Mouse (Mus musculus) lung, postnatal 0 days (tissue): ENCODE measurements around the gene Tead1. TPM values are rescaled to one million over a fixed set of nuclear protein-coding genes. Genes with fewer than 3 reads are reported as not detected.

Source experiments
- ATAC-seq: fragments of 200-750 bp; cut with Nextera tagmentation; 2 replicates; pipeline ENCODE4 v1.8.0; 2017; ENCODE audit warnings: moderate library complexity
- DNase-seq: peaks from one replicate; pipeline ENCODE4 v3.0.0-alpha.2; 2016; ENCODE audit warnings: low spot score
- H3K27ac ChIP-seq: fragments of 300-500 bp; sonication (generic); 2 replicates; pipeline ENCODE4 v1.5.1; 2014; ENCODE audit warnings: antibody characterized with exemption, mild to moderate bottlenecking, low read length, mixed read lengths
- H3K27me3 ChIP-seq: fragments of 300-500 bp; sonication (generic); replicated peaks from 2 replicates; pipeline ENCODE4 v1.6.1; 2014; ENCODE audit warnings: low read length, mixed read lengths; ENCODE audit not compliant: insufficient read depth
- H3K36me3 ChIP-seq: fragments of 300-500 bp; sonication (generic); 2 replicates; pipeline ENCODE4 v1.6.1; 2014; ENCODE audit warnings: low read length, mixed read lengths; ENCODE audit not compliant: insufficient read depth
- H3K4me1 ChIP-seq: fragments of 300-500 bp; sonication (generic); 2 replicates; pipeline ENCODE4 v1.6.1; 2014; ENCODE audit warnings: antibody characterized with exemption, low read depth, low read length, mixed read lengths; ENCODE audit not compliant: insufficient read depth
- H3K4me2 ChIP-seq: fragments of 300-500 bp; sonication (generic); replicated peaks from 2 replicates; pipeline ENCODE4 v1.6.1; 2014; ENCODE audit warnings: low read depth, mild to moderate bottlenecking, low read length, moderate library complexity, mixed read lengths
- H3K4me3 ChIP-seq: fragments of 300-500 bp; sonication (generic); 2 replicates; pipeline ENCODE4 v1.5.1; 2014; ENCODE audit warnings: low read depth, low read length
- H3K9ac ChIP-seq: fragments of 300-500 bp; sonication (generic); replicated peaks from 2 replicates; pipeline ENCODE4 v1.6.1; 2014; ENCODE audit warnings: low read depth, mild to moderate bottlenecking
- H3K9me3 ChIP-seq: fragments of 300-500 bp; sonication (generic); 2 replicates; pipeline ENCODE4 v1.6.1; 2016; ENCODE audit warnings: low read length, mixed read lengths
- CTCF ChIP-seq: IDR thresholded peaks from 2 replicates; pipeline ENCODE4 v1.5.1; 2016; ENCODE audit warnings: antibody characterized with exemption, mild to moderate bottlenecking
- EP300 ChIP-seq: IDR thresholded peaks from 2 replicates; pipeline ENCODE4 v1.6.1; 2016; ENCODE audit warnings: antibody characterized with exemption, mild to moderate bottlenecking, control low read depth
- WGBS: fragments of 180-500 bp; shearing (Covaris S2); extraction: QIAGEN DNeasy Blood & Tissue Kit; methylation state at CpG from one replicate; pipeline ENCODE4 v1.1.7; 2014; 5-methylcytosine and 5-hydroxymethylcytosine counted together
- polyA plus RNA-seq: library from polyadenylated mRNA; unstranded; fragments of >200 nt; fragmentation: Nextera tagmentation; extraction: Ambion mirVana; gene quantifications from 2 replicates; pipeline ENCODE4 v1.2.1, GENCODE M21; 2015

Gene Tead1
- polyA plus RNA-seq, 1 experiment from 2014 or later, result 23.0 TPM

DNA sequence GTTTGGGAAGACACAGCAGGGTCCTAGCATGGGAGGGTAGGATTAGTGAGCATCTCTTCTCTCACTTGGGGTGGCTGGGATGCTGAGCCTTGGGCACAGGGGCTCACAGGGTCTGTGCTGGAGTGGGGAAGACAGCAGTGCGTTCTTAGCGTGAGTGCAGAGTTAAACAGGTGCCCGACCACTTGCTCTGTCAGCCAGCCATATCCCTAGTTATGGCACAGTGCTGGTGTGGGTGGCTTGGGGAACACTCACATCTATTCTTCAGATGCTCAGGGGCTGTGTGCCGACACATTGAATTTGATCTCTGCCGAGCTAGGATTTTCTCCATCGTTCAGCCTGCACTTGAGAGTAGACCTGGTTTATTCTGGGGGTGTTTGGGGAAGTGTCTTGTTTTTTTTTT is 92.3 kb downstream of the Tead1 start:
- ATAC-seq (no peak), DNase-seq (no peak)
- no peak overlapping the region for H3K9ac ChIP-seq
- WGBS, result 72% methylated on average over 6 of the region's 6 CpGs
- no peaks in the 10 kb centered on the region for H3K36me3 ChIP-seq
- no peak for TF ChIP-seq EP300
- no peak for TF ChIP-seq CTCF
- H3K4me2 ChIP-seq, result no peak overlapping the region
- no peaks in the 10 kb centered on the region for H3K9me3 ChIP-seq
- H3K27ac ChIP-seq, result no peak overlapping the region
- peaks cover 12% of the 10 kb centered on the region; the same call in 1 of the 2 replicates for H3K4me1 ChIP-seq
- no peaks in the 10 kb centered on the region for H3K27me3 ChIP-seq
- H3K4me3 ChIP-seq, result no peak overlapping the region

DNA sequence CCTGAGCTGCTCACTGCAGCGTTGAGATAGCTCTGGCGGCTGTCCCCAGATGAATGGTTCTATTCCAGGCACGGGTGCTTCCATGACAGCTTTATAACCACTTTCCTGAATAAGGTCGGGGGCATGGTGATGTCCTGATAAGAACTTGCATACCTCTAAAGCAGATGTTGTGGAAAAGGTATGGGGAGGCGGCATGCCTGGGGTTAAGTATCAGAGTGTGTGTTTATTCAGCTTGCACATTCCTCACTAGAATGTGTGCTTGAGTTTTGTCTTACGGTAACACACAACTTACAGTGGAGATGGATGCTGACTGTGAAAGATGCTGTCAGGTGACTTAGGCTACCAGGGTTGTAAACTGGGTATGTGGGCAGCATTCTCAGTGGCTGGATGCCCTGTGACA is 93.7 kb downstream of the Tead1 start:
- H3K27ac ChIP-seq, result peak overlapping the region; percentile 32; the same call in 1 of the 2 replicates
- ATAC-seq, result no peak
- no peaks in the 10 kb centered on the region for H3K27me3 ChIP-seq
- no peaks in the 10 kb centered on the region for H3K36me3 ChIP-seq
- H3K4me1 ChIP-seq, result peaks cover 12% of the 10 kb centered on the region; the same call in 1 of the 2 replicates
- H3K4me2 ChIP-seq, result no peak overlapping the region
- 20% methylated on average over 6 of the region's 6 CpGs for WGBS
- no peak overlapping the region for H3K4me3 ChIP-seq
- no peak for TF ChIP-seq CTCF
- no peak for TF ChIP-seq EP300
- H3K9ac ChIP-seq, result no peak overlapping the region
- H3K9me3 ChIP-seq, result no peaks in the 10 kb centered on the region
- no peak for DNase-seq

DNA sequence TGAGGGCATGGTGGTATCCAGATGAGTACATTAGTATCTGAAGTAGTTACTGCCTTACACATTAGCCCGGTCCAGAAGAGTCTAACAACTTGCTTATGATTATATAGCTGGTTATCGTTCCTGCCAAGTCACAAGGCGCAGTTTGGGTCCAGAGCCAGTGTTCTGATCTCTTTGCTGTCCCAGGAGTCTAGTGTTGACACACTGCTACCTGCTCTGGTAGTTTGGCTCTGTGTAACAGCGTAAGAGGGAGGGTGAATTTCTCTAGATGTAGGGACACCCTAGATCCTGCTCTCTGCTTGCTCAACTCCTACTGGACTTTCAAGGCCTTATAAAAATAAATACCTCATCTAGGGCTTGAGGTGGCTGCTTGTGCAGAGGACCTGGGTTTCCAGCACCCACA is 94.5 kb downstream of the Tead1 start:
- peak; percentile 82 for DNase-seq

DNA sequence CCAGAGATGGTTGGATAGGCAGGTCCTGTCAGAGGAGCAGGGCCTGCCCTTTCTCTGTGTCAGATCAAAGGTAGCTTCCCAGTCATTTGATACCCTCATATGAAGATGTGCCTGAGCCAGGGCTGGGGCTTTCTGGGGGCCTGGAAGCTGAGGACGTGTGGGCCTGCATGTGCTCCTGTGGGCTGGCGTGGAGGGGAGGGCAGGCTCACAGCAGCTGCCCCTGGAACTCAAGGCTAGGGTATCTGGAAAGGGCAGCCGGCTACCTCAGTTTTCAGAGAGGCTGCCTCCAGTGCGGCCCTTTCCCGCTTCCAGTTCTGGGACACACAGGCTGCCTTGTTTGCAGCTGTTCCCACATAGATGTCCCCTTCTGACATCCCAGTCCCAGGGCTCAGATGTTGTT is 96.7 kb downstream of the Tead1 start:
- WGBS, result 65% methylated on average over 5 of the region's 5 CpGs

More for the DNA sequence above, 94.5 kb downstream of the Tead1 start:
- H3K4me1 ChIP-seq, result peaks cover 12% of the 10 kb centered on the region; the same call in 1 of the 2 replicates
- H3K9ac ChIP-seq, result no peak overlapping the region
- H3K27ac ChIP-seq, result peak overlapping the region; percentile 32; the same call in 1 of the 2 replicates
- 55% methylated on average over 4 of the region's 4 CpGs for WGBS
- no peak for TF ChIP-seq EP300
- no peak for TF ChIP-seq CTCF
- H3K4me2 ChIP-seq, result no peak overlapping the region
- H3K27me3 ChIP-seq, result no peaks in the 10 kb centered on the region
- H3K9me3 ChIP-seq, result no peaks in the 10 kb centered on the region
- H3K4me3 ChIP-seq, result no peak overlapping the region
- ATAC-seq, result peak; percentile 90
- H3K36me3 ChIP-seq, result no peaks in the 10 kb centered on the region

DNA sequence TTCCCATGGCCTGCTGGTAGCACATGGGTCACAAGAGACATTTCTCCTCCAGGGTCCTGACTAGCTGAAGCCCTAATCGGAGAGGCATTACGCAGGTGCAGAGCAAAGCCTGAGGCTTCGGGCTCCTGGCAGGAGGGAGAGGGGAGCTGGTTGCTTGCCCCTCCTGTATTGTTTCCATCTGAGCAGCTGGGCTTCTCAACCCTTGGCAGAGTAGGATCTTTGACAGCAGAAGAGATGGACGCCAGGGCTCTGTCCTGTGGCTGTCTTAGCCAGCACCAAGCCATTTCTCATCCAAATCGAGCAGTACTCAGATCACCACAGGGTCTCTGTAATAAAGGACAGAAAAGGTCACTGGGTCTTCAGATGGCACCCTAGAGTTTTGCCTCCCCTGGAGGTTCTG is 97.6 kb downstream of the Tead1 start:
- WGBS, result 77% methylated on average over 5 of the region's 5 CpGs
- ATAC-seq (no peak), DNase-seq (no peak)
- Histone ChIP-seq H3K27ac (no peak overlapping the region), H3K9ac (no peak overlapping the region), H3K4me1 (peaks cover 9% of the 10 kb centered on the region; the same call in 1 of the 2 replicates), H3K4me2 (no peak overlapping the region), H3K9me3 (no peaks in the 10 kb centered on the region), H3K27me3 (no peaks in the 10 kb centered on the region), H3K36me3 (no peaks in the 10 kb centered on the region), H3K4me3 (no peak overlapping the region)
- TF ChIP-seq CTCF, result no peak
- no peak for TF ChIP-seq EP300

More for the DNA sequence above, 96.7 kb downstream of the Tead1 start:
- TF ChIP-seq CTCF (no peak), EP300 (no peak)
- no peak overlapping the region for H3K9ac ChIP-seq
- H3K36me3 ChIP-seq, result no peaks in the 10 kb centered on the region
- DNase-seq (no peak), ATAC-seq (no peak)
- H3K4me1 ChIP-seq, result peaks cover 10% of the 10 kb centered on the region; the same call in 1 of the 2 replicates
- no peak overlapping the region for H3K27ac ChIP-seq
- H3K27me3 ChIP-seq, result no peaks in the 10 kb centered on the region
- no peak overlapping the region for H3K4me3 ChIP-seq
- H3K4me2 ChIP-seq, result no peak overlapping the region
- H3K9me3 ChIP-seq, result no peaks in the 10 kb centered on the region

DNA sequence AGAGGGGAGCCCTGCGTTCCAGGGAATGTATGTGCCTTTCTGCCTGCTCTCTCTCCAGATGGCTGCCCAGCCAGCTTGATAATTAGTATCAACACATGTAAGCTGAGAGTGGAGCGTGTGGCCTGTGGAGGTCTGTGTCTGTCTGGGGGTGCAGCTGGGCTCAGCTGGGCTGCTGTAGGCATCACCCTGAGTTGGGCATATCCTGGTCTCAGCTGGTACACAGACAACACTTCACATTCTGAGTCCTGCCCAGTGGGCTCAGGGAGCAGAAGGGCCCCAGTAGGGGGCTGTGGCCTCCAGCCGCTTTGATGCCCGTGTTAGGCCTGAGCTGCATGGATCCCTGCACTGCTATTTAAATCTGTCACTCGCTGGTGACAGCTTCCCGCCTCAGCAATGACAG is 100.5 kb downstream of the Tead1 start:
- H3K27me3 ChIP-seq, result no peaks in the 10 kb centered on the region
- ATAC-seq, result no peak
- no peak overlapping the region for H3K27ac ChIP-seq

DNA sequence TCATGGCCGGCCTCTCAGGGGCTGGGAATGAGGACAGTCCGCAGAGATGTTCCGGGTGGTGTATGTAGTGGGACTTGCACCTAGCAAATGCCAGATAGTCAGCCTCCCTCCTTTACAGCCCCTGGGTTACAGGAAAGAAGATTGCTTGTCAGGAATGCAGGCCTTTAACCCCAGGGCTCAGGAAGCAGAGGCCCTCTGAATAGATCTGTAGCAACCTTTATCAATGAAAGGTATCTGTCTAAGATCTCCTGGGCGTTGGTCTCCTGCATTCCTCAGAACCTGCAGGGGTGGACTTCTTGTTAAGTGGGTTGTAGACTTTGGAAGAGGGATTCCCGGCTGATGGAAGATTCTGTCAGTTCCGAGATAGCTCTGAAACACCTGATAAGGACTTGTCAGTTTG is 101.8 kb downstream of the Tead1 start:
- TF ChIP-seq CTCF (no peak), EP300 (no peak)
- no peak overlapping the region for H3K27ac ChIP-seq
- no peak overlapping the region for H3K4me2 ChIP-seq
- no peaks in the 10 kb centered on the region; the same call in 1 of the 2 replicates for H3K4me1 ChIP-seq
- no peaks in the 10 kb centered on the region for H3K9me3 ChIP-seq
- no peaks in the 10 kb centered on the region for H3K27me3 ChIP-seq
- no peak overlapping the region for H3K4me3 ChIP-seq
- no peaks in the 10 kb centered on the region for H3K36me3 ChIP-seq
- ATAC-seq (no peak), DNase-seq (no peak)
- WGBS, result 58% methylated on average over 6 of the region's 6 CpGs
- H3K9ac ChIP-seq, result no peak overlapping the region

More for the DNA sequence above, 100.5 kb downstream of the Tead1 start:
- 63% methylated on average over 6 of the region's 6 CpGs for WGBS
- Histone ChIP-seq H3K9me3 (no peaks in the 10 kb centered on the region), H3K4me3 (no peak overlapping the region), H3K4me1 (no peaks in the 10 kb centered on the region; the same call in 1 of the 2 replicates), H3K4me2 (no peak overlapping the region), H3K9ac (no peak overlapping the region), H3K36me3 (no peaks in the 10 kb centered on the region)
- DNase-seq, result no peak
- TF ChIP-seq EP300, result no peak
- no peak for TF ChIP-seq CTCF
